Mouse (Mus musculus): ENCODE results near the gene D930048N14Rik. TPM values are rescaled to one million over a fixed set of nuclear protein-coding genes. Genes with fewer than 3 reads are reported as not detected.
"Not testable (repeated sequence)": the region's sequence is repeated elsewhere in the genome, so short reads cannot be mapped to it uniquely, and the experiment has no call there.

Gene D930048N14Rik
- polyA plus RNA-seq, 1 experiment from 2014 or later: 1.2 TPM

GRCm38 (mm10) chr11:51654891-51655290 lies 4.1 kb downstream of the D930048N14Rik start:
- Histone ChIP-seq H3K4me2 (ENCODE audit: low read length) (no peak overlapping the region), H3K4me3 (ENCODE audit: low read depth, low read length) (no peak overlapping the region), H3K36me3 (ENCODE audit: control insufficient read depth, insufficient read depth, low read length) (no peaks in the 10 kb centered on the region), H3K9me3 (replicated peaks; ENCODE audit: control insufficient read depth, low read length, poor library complexity, severe bottlenecking) (no peaks in the 10 kb centered on the region), H3K9ac (ENCODE audit: low read depth, low read length) (no peak overlapping the region), H3K27me3 (ENCODE audit: control insufficient read depth, insufficient read depth, low read depth, low read length) (no peaks in the 10 kb centered on the region; the same call in 1 of the 2 replicates), H3K27ac (ENCODE audit: low read length) (no peak overlapping the region), H3K4me1 (ENCODE audit: control insufficient read depth, insufficient read depth, low read length) (peaks cover 3% of the 10 kb centered on the region)
- WGBS: 95% methylated on average over 3 of the region's 3 CpGs
- no peak for ATAC-seq

GRCm38 (mm10) chr11:51656798-51657521 lies 6.2 kb downstream of the D930048N14Rik start:
- H3K9ac ChIP-seq (ENCODE audit: low read depth, low read length): no peak overlapping the region
- H3K27me3 ChIP-seq (ENCODE audit: control insufficient read depth, insufficient read depth, low read depth, low read length): no peaks in the 10 kb centered on the region
- no peaks in the 10 kb centered on the region for H3K4me1 ChIP-seq (ENCODE audit: control insufficient read depth, insufficient read depth, low read length)
- no peaks in the 10 kb centered on the region for H3K9me3 ChIP-seq (replicated peaks; ENCODE audit: control insufficient read depth, low read length, poor library complexity, severe bottlenecking)
- H3K4me2 ChIP-seq (ENCODE audit: low read length): no peak overlapping the region
- ATAC-seq: no peak
- no peak overlapping the region for H3K27ac ChIP-seq (ENCODE audit: low read length)
- H3K36me3 ChIP-seq (ENCODE audit: control insufficient read depth, insufficient read depth, low read length): no peaks in the 10 kb centered on the region
- no peak overlapping the region for H3K4me3 ChIP-seq (ENCODE audit: low read depth, low read length)
- 86% methylated on average over 10 of the region's 10 CpGs for WGBS

- Histone ChIP-seq H3K9me3 (replicated peaks; ENCODE audit: control insufficient read depth, low read length, poor library complexity, severe bottlenecking) (no peaks in the 10 kb centered on the region), H3K36me3 (ENCODE audit: control insufficient read depth, insufficient read depth, low read length) (no peaks in the 10 kb centered on the region), H3K27me3 (ENCODE audit: control insufficient read depth, insufficient read depth, low read depth, low read length) (no peaks in the 10 kb centered on the region), H3K27ac (ENCODE audit: low read length) (no peak overlapping the region), H3K4me1 (ENCODE audit: control insufficient read depth, insufficient read depth, low read length) (no peaks in the 10 kb centered on the region), H3K4me3 (ENCODE audit: low read depth, low read length) (no peak overlapping the region), H3K4me2 (ENCODE audit: low read length) (no peak overlapping the region), H3K9ac (ENCODE audit: low read depth, low read length) (no peak overlapping the region)
- 74% methylated on average over 7 of the region's 7 CpGs for WGBS
- ATAC-seq: no peak
These were observed 7.5 kb downstream of the D930048N14Rik start for GRCm38 (mm10) chr11:51658291-51658690.

DNA sequence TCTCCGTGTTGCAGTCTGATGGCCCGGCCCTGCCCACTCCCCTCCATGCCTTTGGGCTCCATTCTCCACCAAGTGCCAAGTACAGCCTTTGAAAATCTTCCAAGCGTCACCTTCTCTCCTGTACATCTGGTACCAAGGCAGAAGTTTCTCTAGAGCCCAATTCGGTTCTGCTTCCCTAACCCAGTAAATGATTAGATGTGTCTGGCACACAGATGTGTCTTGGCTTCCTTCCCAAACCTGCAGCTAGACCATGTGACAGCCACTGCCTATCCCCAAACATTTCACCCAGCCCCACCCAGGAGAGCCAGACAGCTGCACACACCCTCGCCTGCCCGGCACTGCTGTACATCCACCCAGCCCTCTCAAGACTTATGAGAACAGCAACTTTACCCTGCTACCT lies 8.0 kb downstream of the D930048N14Rik start:
- Histone ChIP-seq H3K4me3 (ENCODE audit: low read depth, low read length) (no peak overlapping the region), H3K36me3 (ENCODE audit: control insufficient read depth, insufficient read depth, low read length) (no peaks in the 10 kb centered on the region), H3K9ac (ENCODE audit: low read depth, low read length) (no peak overlapping the region), H3K4me1 (ENCODE audit: control insufficient read depth, insufficient read depth, low read length) (no peaks in the 10 kb centered on the region), H3K9me3 (replicated peaks; ENCODE audit: control insufficient read depth, low read length, poor library complexity, severe bottlenecking) (no peaks in the 10 kb centered on the region), H3K27ac (ENCODE audit: low read length) (no peak overlapping the region), H3K4me2 (ENCODE audit: low read length) (no peak overlapping the region), H3K27me3 (ENCODE audit: control insufficient read depth, insufficient read depth, low read depth, low read length) (no peaks in the 10 kb centered on the region)
- no peak for ATAC-seq
- WGBS: 75% methylated on average over 6 of the region's 6 CpGs

GRCm38 (mm10) chr11:51661867-51662365 lies 11.2 kb downstream of the D930048N14Rik start:
- H3K27ac ChIP-seq (ENCODE audit: low read length): no peak overlapping the region
- no peak overlapping the region for H3K9ac ChIP-seq (ENCODE audit: low read depth, low read length)
- no peak overlapping the region for H3K4me3 ChIP-seq (ENCODE audit: low read depth, low read length)
- H3K4me2 ChIP-seq (ENCODE audit: low read length): no peak overlapping the region
- WGBS: 78% methylated on average over 16 of the region's 16 CpGs
- H3K4me1 ChIP-seq (ENCODE audit: control insufficient read depth, insufficient read depth, low read length): no peaks in the 10 kb centered on the region
- no peaks in the 10 kb centered on the region for H3K36me3 ChIP-seq (ENCODE audit: control insufficient read depth, insufficient read depth, low read length)
- H3K9me3 ChIP-seq (replicated peaks; ENCODE audit: control insufficient read depth, low read length, poor library complexity, severe bottlenecking): no peaks in the 10 kb centered on the region
- no peaks in the 10 kb centered on the region for H3K27me3 ChIP-seq (ENCODE audit: control insufficient read depth, insufficient read depth, low read depth, low read length)
- ATAC-seq: no peak

- Histone ChIP-seq H3K9ac (ENCODE audit: low read depth, low read length) (no peak overlapping the region), H3K27ac (ENCODE audit: low read length) (no peak overlapping the region), H3K36me3 (ENCODE audit: control insufficient read depth, insufficient read depth, low read length) (no peaks in the 10 kb centered on the region), H3K4me3 (ENCODE audit: low read depth, low read length) (no peak overlapping the region), H3K4me1 (ENCODE audit: control insufficient read depth, insufficient read depth, low read length) (no peaks in the 10 kb centered on the region), H3K4me2 (ENCODE audit: low read length) (no peak overlapping the region), H3K9me3 (replicated peaks; ENCODE audit: control insufficient read depth, low read length, poor library complexity, severe bottlenecking) (no peaks in the 10 kb centered on the region), H3K27me3 (ENCODE audit: control insufficient read depth, insufficient read depth, low read depth, low read length) (no peaks in the 10 kb centered on the region)
- 73% methylated on average over 7 of the region's 7 CpGs for WGBS
- ATAC-seq: no peak
These were observed 11.9 kb downstream of the D930048N14Rik start for GRCm38 (mm10) chr11:51662632-51663031.

GRCm38 (mm10) chr11:51664747-51665146 lies 14.0 kb downstream of the D930048N14Rik start:
- not testable (repeated sequence) for H3K4me3 ChIP-seq (ENCODE audit: low read depth, low read length); H3K27me3 ChIP-seq (ENCODE audit: control insufficient read depth, insufficient read depth, low read depth, low read length); H3K27ac ChIP-seq (ENCODE audit: low read length); H3K4me1 ChIP-seq (ENCODE audit: control insufficient read depth, insufficient read depth, low read length); H3K36me3 ChIP-seq (ENCODE audit: control insufficient read depth, insufficient read depth, low read length); H3K4me2 ChIP-seq (ENCODE audit: low read length); H3K9ac ChIP-seq (ENCODE audit: low read depth, low read length); ATAC-seq; H3K9me3 ChIP-seq (replicated peaks; ENCODE audit: control insufficient read depth, low read length, poor library complexity, severe bottlenecking)
- WGBS: 95% methylated on average over 7 of the region's 7 CpGs

GRCm38 (mm10) chr11:51670846-51671245 lies 20.1 kb downstream of the D930048N14Rik start:
- H3K9ac ChIP-seq (ENCODE audit: low read depth, low read length): no peak overlapping the region
- H3K27ac ChIP-seq (ENCODE audit: low read length): no peak overlapping the region
- no peak overlapping the region for H3K4me3 ChIP-seq (ENCODE audit: low read depth, low read length)
- 98% methylated on average over 7 of the region's 7 CpGs for WGBS
- ATAC-seq: no peak
- H3K4me1 ChIP-seq (ENCODE audit: control insufficient read depth, insufficient read depth, low read length): no peaks in the 10 kb centered on the region
- H3K4me2 ChIP-seq (ENCODE audit: low read length): no peak overlapping the region
- no peaks in the 10 kb centered on the region for H3K9me3 ChIP-seq (replicated peaks; ENCODE audit: control insufficient read depth, low read length, poor library complexity, severe bottlenecking)
- H3K36me3 ChIP-seq (ENCODE audit: control insufficient read depth, insufficient read depth, low read length): no peaks in the 10 kb centered on the region
- H3K27me3 ChIP-seq (ENCODE audit: control insufficient read depth, insufficient read depth, low read depth, low read length): no peaks in the 10 kb centered on the region

GRCm38 (mm10) chr11:51671376-51671775 lies 20.6 kb downstream of the D930048N14Rik start:
- H3K36me3 ChIP-seq (ENCODE audit: control insufficient read depth, insufficient read depth, low read length): no peaks in the 10 kb centered on the region
- no peak overlapping the region for H3K4me2 ChIP-seq (ENCODE audit: low read length)
- H3K4me3 ChIP-seq (ENCODE audit: low read depth, low read length): no peak overlapping the region
- H3K27ac ChIP-seq (ENCODE audit: low read length): no peak overlapping the region
- H3K27me3 ChIP-seq (ENCODE audit: control insufficient read depth, insufficient read depth, low read depth, low read length): no peaks in the 10 kb centered on the region
- no peak for ATAC-seq
- H3K4me1 ChIP-seq (ENCODE audit: control insufficient read depth, insufficient read depth, low read length): no peaks in the 10 kb centered on the region
- WGBS: 80% methylated on average over 2 of the region's 2 CpGs
- H3K9me3 ChIP-seq (replicated peaks; ENCODE audit: control insufficient read depth, low read length, poor library complexity, severe bottlenecking): no peaks in the 10 kb centered on the region
- H3K9ac ChIP-seq (ENCODE audit: low read depth, low read length): no peak overlapping the region
